Mouse (Mus musculus) MN1 (cell line): Measurements from ENCODE around the gene Gm14743.
"Not testable (repeated sequence)": the region's sequence is repeated elsewhere in the genome, so short reads cannot be mapped to it uniquely, and the experiment has no call there.

Source experiments
- DNase-seq: peaks from one replicate; pipeline ENCODE4 v3.0.0-alpha.2; 2016; ENCODE audit warnings: low spot score

Gm14743 gene

DNA sequence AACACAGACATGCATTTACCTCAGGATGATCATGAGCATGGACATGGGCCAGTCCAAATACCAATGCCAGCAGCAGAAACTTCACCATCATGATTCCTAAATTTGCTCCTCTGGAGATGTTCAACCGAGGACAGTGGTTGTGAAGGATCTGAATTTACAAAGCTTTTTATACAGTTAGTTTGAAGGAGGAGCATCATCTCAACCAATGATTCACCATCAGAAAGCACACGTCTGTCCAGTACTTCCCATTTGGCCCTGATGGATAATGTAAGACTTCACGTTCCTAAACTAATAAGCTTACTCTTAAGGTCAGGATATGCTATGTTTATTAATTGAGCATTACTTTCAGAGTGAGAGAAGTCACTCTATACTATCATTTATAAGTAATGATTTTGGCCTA is at the start of gene Gm14743:
TSS of gene Gm14743 (minus strand) at position 101 of the 400 bp plus-strand sequence.
- DNase-seq, result not testable (repeated sequence)

DNA sequence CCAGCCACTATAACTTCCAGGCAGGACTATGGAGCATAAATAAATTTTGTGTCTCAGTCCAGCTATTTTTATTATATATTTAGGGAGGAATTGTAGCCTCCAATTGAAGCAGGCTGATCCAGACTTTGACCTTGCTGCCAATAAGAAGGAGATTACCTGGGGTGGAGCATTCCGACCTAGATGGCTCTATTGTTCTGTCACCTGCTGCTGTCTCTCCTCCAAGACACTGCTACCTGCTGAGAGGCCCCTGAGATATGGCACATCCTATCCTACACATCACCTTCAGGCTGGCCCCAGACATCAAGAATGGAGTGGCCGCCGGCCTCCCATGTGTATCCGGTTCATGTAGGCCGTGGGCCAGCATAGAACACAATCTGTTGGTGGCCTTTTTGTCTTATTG is 42.9 kb downstream of the Gm14743 start:
- DNase-seq, result no peak

DNA sequence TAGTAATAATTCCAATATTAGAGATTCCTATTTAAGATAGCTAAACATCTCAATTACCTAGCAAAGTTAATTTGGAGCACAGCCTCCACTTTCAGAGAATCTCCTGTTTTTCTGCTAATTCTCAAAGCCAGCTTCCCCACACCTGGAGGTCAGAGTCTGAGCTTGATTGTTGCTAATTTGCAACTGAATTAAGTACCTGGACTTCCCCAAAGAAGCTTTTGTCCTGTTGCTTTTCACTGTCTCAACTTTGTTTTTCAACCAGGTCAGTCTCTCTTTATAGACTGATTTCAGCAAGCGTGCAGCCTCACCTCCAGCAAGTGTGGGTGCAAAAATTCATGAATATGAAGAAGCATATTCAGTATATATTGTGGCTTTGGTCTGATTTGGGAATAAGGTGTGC is 43.5 kb downstream of the Gm14743 start:
- not testable (repeated sequence) for DNase-seq
